Mouse (Mus musculus) splenic B cell, adult 2 months (primary cell): ENCODE measurements at regions not wholly inside any gene's neighbourhood (a gene's known extent, or its start where the extent isn't known, plus 50 kb on each side); places are given as distances from the start of the nearest gene placed in this dataset.

Experiments
- DNase-seq: peaks from one replicate; pipeline ENCODE4 v3.0.0-alpha.2; 2011; ENCODE audit warnings: low read depth, low spot score
- H3K27me3 ChIP-seq: 2 replicates; pipeline ENCODE4 v1.6.1; 2012; ENCODE audit warnings: mild to moderate bottlenecking, low read length, moderate library complexity, mixed read lengths; ENCODE audit not compliant: control insufficient read depth, poor library complexity, insufficient read depth, severe bottlenecking
- H3K36me3 ChIP-seq: 2 replicates; pipeline ENCODE4 v1.6.1; 2012; ENCODE audit warnings: mild to moderate bottlenecking, low read length, moderate library complexity, mixed read lengths; ENCODE audit not compliant: control insufficient read depth, poor library complexity, insufficient read depth, severe bottlenecking

DNA sequence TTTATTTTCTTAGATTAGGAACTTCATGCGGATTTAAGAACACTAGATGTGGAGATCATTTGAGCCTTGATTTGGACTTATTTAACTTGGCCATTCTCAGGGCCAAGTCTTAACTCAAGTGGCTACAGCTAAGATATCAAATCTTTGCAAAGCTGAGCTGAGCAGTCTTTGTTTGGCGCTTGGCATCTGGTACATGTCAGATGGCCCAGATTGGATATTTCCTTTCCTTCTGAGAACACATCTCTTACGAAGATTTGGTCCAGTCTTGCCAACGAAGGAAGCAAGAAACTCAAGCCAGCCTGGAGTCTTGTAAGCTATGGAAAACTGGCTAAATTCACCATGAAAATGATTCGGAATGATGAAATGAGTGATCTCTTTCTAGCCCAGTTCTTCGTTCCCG is 59.1 kb upstream of the Cdc42ep3 start:
- Histone ChIP-seq H3K27me3 (no peaks in the 10 kb centered on the region; the same call in 1 of the 2 replicates), H3K36me3 (no peaks in the 10 kb centered on the region)
- DNase-seq, result no peak

GRCm38 (mm10) chr17:79417953-79418352 is 63.1 kb upstream of the Cdc42ep3 start:
- DNase-seq, result no peak
- Histone ChIP-seq H3K27me3 (no peaks in the 10 kb centered on the region), H3K36me3 (no peaks in the 10 kb centered on the region)

- no peaks in the 10 kb centered on the region for H3K36me3 ChIP-seq
- DNase-seq, result no peak
- H3K27me3 ChIP-seq, result no peaks in the 10 kb centered on the region
These were observed 66.7 kb upstream of the Cdc42ep3 start for GRCm38 (mm10) chr17:79421618-79422017.

DNA sequence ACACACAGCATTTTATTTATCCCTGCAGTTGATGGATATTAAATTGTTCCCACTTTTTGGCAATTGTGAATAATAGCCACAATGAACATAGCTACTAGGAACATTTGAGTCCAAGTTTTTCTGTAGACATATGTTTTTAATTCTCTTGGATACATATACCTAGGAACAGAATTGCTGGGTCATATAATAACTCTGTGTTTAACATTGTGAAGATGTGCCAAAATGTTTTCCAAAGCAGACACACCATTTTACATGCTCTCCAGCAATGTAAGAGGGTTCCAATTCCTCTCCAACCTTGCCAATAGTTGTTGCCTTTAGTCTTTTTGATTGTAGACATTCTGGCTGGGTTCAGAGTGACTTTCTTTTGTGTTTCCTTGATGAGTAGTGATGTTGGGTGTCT is 84.3 kb upstream of the Cdc42ep3 start:
- Histone ChIP-seq H3K36me3 (no peaks in the 10 kb centered on the region), H3K27me3 (no peaks in the 10 kb centered on the region)
- DNase-seq, result no peak

DNA sequence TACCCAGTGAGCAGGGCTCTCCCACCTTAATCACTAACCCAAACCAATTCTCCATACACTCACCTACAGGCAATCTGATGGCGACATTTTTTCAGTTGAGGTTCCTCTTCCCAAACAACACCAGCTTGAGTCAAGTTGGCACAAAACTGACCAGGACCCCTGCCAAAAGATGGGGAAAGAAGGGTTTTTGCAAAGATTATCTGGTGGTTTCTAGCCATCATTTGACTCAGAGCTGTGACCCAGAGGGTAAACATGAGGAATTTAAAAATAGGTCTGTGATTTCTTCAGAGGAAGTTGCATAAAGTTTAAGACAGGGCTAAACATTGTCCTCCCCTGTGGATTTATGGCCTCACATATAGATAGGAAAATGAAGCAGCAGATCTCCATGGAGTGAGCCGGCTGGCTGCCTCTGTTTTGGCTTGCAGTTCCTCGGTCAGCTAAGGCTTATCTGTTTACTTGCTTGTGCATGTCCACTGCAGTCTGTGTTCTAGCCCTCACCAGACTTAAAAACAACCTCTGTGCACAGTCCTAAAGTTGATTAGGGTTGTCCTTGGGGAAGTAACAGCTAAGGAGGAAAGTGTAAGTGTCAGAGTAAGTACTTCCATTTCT is 87.7 kb upstream of the Cdc42ep3 start:
- DNase-seq, result no peak
- H3K27me3 ChIP-seq, result no peaks in the 10 kb centered on the region
- H3K36me3 ChIP-seq, result no peaks in the 10 kb centered on the region

- no peaks in the 10 kb centered on the region for H3K36me3 ChIP-seq
- no peak for DNase-seq
- no peaks in the 10 kb centered on the region for H3K27me3 ChIP-seq
These were observed 92.3 kb upstream of the Cdc42ep3 start for GRCm38 (mm10) chr17:79447170-79447569.

DNA sequence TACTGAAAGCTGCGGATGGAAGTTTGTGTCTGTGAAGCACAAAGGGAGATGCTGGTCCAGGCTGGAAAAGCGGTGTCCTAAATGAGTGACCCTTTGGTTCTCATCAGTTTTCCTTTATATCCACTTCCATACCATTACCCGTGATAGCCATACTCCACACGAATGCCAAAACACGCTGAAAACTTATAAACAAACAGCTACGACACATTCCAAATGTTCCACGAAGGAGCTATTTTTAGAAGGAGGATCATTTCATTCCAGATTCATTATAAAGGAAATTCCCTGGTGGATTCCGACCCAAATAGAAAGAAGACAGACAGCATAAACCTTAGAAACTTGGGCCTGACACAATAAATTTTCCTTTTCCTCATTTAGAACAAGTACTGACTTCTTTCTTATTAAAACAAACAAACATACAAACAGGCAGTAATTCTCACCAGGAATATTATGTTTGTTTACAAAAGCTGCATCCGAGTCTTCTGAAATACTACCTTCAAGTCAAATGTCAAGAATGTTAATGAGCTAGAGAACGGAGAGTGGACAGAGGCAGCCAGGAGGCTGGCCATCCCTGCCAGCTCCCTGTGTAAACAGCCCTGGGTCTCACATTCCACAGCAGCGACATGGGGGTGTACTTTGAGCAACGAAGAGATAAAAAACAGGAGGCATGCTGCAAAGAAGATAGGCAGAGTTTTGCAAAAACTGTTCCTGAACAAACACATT is 96.4 kb upstream of the Cdc42ep3 start:
- no peaks in the 10 kb centered on the region for H3K27me3 ChIP-seq
- H3K36me3 ChIP-seq, result no peaks in the 10 kb centered on the region
- no peak for DNase-seq

DNA sequence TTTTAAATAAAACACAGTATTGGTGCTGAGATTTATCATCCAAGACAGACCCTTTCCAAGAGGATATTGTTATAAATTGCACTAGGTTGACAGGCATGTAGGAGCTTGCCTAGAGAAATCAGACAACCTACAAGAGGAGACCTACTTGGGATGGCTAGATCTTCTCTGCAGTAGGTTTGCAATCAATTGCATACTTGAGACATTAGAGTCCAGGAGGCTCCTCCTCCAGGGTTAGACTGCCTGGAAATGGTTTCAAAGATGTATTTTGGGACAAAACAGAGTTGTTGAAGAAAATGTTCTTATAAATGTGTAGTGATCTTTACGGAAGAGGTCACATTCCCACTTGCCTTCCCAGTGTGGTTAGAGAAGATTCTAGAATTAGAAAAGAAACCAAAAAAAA is 98.9 kb upstream of the Cdc42ep3 start:
- DNase-seq, result no peak
- Histone ChIP-seq H3K27me3 (no peaks in the 10 kb centered on the region), H3K36me3 (no peaks in the 10 kb centered on the region)

DNA sequence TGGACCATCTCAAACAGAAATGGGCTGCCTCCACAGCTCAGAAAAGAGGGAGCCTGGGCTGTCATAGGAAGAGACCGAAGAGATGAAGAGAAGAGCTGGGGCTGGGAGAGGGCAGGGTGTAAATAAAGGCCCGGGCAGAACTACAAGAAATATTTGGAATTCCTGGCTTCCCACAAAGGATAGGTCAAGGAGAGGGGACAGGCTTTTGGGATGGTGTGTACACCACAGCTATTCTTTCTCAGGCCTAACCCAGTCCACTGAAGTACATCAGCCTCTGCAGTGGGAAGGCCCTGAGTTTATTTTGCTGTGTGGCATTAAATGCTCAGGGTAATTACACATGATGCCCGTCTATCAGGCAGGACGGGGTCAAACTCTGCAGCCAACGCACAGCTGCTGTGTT is 99.6 kb upstream of the Cdc42ep3 start:
- no peak for DNase-seq
- Histone ChIP-seq H3K36me3 (no peaks in the 10 kb centered on the region), H3K27me3 (no peaks in the 10 kb centered on the region)

DNA sequence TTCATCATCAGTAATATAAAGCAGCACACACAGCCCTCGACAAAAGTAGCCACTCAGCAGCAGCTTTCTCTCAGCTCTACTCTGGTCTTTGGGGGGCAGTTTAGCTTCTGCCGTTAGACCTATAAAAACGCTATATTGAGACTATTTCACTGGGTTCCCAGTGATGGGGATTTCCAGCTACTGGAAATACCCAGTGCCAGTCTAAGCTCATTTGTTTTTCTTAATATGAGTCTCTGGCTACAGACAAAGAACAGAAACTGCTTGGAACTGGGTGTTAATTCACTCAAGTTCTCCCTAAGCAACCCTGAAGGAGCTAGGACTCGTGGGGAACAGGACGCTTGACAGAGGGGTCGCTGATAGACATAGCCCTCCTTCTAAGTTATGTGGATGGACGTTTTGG is 100.3 kb upstream of the Cdc42ep3 start:
- H3K36me3 ChIP-seq, result no peaks in the 10 kb centered on the region
- H3K27me3 ChIP-seq, result no peaks in the 10 kb centered on the region
- DNase-seq, result no peak

DNA sequence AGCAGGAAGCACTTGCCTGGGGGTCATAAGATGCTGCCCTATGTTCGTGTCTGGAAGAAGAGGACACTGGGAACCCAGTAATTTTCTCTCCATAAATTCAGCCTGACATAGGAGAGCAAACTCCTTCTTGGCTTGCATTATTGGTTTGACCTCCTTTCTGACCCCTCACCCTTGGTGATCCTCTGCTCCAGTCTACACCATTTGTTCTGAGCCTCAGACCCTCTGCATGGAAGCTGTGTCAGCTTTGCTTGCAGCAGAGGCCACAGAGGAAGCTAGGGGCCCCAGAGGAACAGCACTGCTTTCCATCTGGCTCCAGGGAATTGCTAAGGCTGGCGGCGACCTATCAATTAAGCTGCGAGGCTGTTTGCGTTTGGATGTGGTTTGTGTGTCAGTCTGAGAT is 102.7 kb upstream of the Cdc42ep3 start:
- Histone ChIP-seq H3K36me3 (no peaks in the 10 kb centered on the region), H3K27me3 (no peaks in the 10 kb centered on the region)
- DNase-seq, result no peak

- Histone ChIP-seq H3K27me3 (no peaks in the 10 kb centered on the region), H3K36me3 (no peaks in the 10 kb centered on the region)
- DNase-seq, result no peak
These were observed 106.8 kb upstream of the Cdc42ep3 start for GRCm38 (mm10) chr17:79461681-79462091.

- DNase-seq, result no peak
- Histone ChIP-seq H3K27me3 (no peaks in the 10 kb centered on the region), H3K36me3 (no peaks in the 10 kb centered on the region)
These were observed 108.3 kb upstream of the Cdc42ep3 start for GRCm38 (mm10) chr17:79463074-79463694.

DNA sequence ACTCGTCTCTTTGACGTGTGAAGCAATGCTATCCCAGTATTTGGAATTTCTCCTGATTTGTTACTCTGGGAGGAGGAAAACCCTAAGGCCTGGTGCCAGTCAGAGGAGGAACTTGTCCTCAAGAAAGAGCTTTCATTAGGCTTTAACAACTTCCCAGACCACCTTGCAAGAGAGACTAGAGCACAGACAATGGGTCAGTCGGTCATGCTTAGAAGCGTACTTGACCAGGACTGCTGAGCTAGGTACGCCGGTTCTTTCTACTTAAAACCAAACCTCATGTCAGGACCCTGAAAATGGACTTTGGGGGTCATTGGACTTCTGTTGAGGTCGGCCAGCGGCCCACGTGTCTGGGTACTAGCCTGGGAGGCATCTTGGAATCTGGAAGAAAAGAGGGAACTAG is 110.8 kb upstream of the Cdc42ep3 start:
- no peak for DNase-seq
- no peaks in the 10 kb centered on the region for H3K36me3 ChIP-seq
- no peaks in the 10 kb centered on the region for H3K27me3 ChIP-seq

DNA sequence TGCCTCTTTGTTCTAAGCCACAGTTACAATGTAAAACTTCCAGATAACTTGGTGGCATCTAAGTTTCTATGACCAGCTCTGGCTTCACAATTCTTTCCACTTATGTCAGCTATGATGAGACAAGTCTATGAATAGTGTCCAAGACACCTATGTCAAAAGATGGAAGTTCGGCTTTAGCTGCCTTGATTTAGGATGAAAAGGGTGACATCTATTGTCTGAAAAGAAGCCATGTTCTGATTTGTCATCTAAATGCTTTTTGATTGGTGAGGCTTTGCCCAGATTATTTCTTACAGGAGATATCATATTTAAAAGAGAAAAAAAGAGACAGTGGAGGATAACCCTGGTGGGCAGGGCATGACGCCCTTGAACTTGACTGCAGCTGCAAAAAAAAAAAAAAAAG is 116.7 kb upstream of the Cdc42ep3 start:
- Histone ChIP-seq H3K36me3 (no peaks in the 10 kb centered on the region), H3K27me3 (no peaks in the 10 kb centered on the region)
- DNase-seq, result no peak
